Mouse (Mus musculus) megakaryocyte, adult 5-6 weeks (primary cell): ENCODE measurements around the gene Mfap3. TPM values are rescaled to one million over a fixed set of nuclear protein-coding genes. Genes with fewer than 3 reads are reported as not detected.

Experiments used
- ATAC-seq: 2 replicates; pipeline ENCODE4 v1.8.0; 2016; ENCODE audit warnings: mild to moderate bottlenecking, inconsistent platforms; ENCODE audit not compliant: poor library complexity, severe bottlenecking
- total RNA-seq, 2 experiments: library from RNA; stranded (forward) in 1 of 2; stranded (reverse) in 1 of 2; fragments of 153-499, 151-499 nt in 1 of 2; fragments of 221-1000, 200-1000 nt in 1 of 2; gene quantifications; 2 replicates each; pipeline versions ENCODE4 v1.2.3 to v1.2.4; 2015 to 2017

Mfap3 gene
- 39.9 and 47.9 TPM in 2 replicates for total RNA-seq (2015)
- total RNA-seq (2017) = 36.4 and 45.1 TPM in 2 replicates

- peak; percentile 99 for ATAC-seq
Observed at GRCm38 (mm10) chr11:57518091-57518750, at the start of gene Mfap3, which contains the start of gene Fam114a2. Mfap3 (plus strand) TSS chr11:57518664. Fam114a2 (minus strand) TSS chr11:57518617.

GRCm38 (mm10) chr11:57468706-57469105 lies 49.8 kb upstream of the Mfap3 start:
- no peak for ATAC-seq

GRCm38 (mm10) chr11:57470056-57470455 lies 48.4 kb upstream of the Mfap3 start:
- ATAC-seq = no peak

- ATAC-seq = no peak
Observed at GRCm38 (mm10) chr11:57470979-57471378, 47.5 kb upstream of the Mfap3 start.

- ATAC-seq = no peak
Observed at GRCm38 (mm10) chr11:57474296-57474941, 44.0 kb upstream of the Mfap3 start.

GRCm38 (mm10) chr11:57475119-57475518 lies 43.3 kb upstream of the Mfap3 start:
- peak; percentile 59 for ATAC-seq

- ATAC-seq = no peak
Observed at GRCm38 (mm10) chr11:57478077-57478476, 40.4 kb upstream of the Mfap3 start.

GRCm38 (mm10) chr11:57488436-57488835 lies 30.0 kb upstream of the Mfap3 start:
- ATAC-seq = peak; percentile 56

GRCm38 (mm10) chr11:57496462-57497039 lies 21.9 kb upstream of the Mfap3 start:
- no peak for ATAC-seq

GRCm38 (mm10) chr11:57497701-57498100 lies 20.8 kb upstream of the Mfap3 start:
- no peak for ATAC-seq

- no peak for ATAC-seq
Observed at GRCm38 (mm10) chr11:57498215-57498614, 20.2 kb upstream of the Mfap3 start.

GRCm38 (mm10) chr11:57503155-57503554 lies 15.3 kb upstream of the Mfap3 start:
- no peak for ATAC-seq

GRCm38 (mm10) chr11:57506899-57507298 lies 11.6 kb upstream of the Mfap3 start:
- no peak for ATAC-seq

GRCm38 (mm10) chr11:57515218-57515617 lies 3.2 kb upstream of the Mfap3 start:
- no peak for ATAC-seq

GRCm38 (mm10) chr11:57516946-57517441 lies 1.5 kb upstream of the Mfap3 start:
- no peak for ATAC-seq

- peak; percentile 60 for ATAC-seq
Observed at GRCm38 (mm10) chr11:57518751-57519148, 286 bp downstream of the Mfap3 start.

GRCm38 (mm10) chr11:57519304-57519703 lies 840 bp downstream of the Mfap3 start:
- ATAC-seq = no peak

- no peak for ATAC-seq
Observed at GRCm38 (mm10) chr11:57521206-57521605, 2.7 kb downstream of the Mfap3 start.

- no peak for ATAC-seq
Observed at GRCm38 (mm10) chr11:57522046-57522445, 3.6 kb downstream of the Mfap3 start.

- ATAC-seq = no peak
Observed at GRCm38 (mm10) chr11:57523418-57523817, 5.0 kb downstream of the Mfap3 start.

GRCm38 (mm10) chr11:57524597-57524996 lies 6.1 kb downstream of the Mfap3 start:
- ATAC-seq = no peak

GRCm38 (mm10) chr11:57525900-57526299 lies 7.4 kb downstream of the Mfap3 start:
- no peak for ATAC-seq
